Mouse (Mus musculus) embryonic facial prominence, embryonic 12.5 days (tissue): ENCODE measurements at regions not wholly inside any gene's neighbourhood (a gene's known extent, or its start where the extent isn't known, plus 50 kb on each side); places are given as distances from the start of the nearest gene placed in this dataset.

ENCODE experiments used
- ATAC-seq: fragments of 200-750 bp; cut with Nextera tagmentation; 2 replicates; pipeline ENCODE4 v1.8.0; 2017; ENCODE audit not compliant: insufficient number of reproducible peaks, insufficient read depth, low FRiP score, low TSS enrichment
- H3K27ac ChIP-seq: fragments of 300-500 bp; sonication (generic); 2 replicates; pipeline ENCODE4 v1.5.1; 2016; ENCODE audit warnings: mild to moderate bottlenecking
- H3K27me3 ChIP-seq: fragments of 300-500 bp; sonication (generic); 2 replicates; pipeline ENCODE4 v1.6.1; 2016; ENCODE audit warnings: mild to moderate bottlenecking, moderate library complexity
- H3K36me3 ChIP-seq: fragments of 300-500 bp; sonication (generic); 2 replicates; pipeline ENCODE4 v1.6.1; 2016; ENCODE audit warnings: mild to moderate bottlenecking
- H3K4me1 ChIP-seq: fragments of 300-500 bp; sonication (generic); 2 replicates; pipeline ENCODE4 v1.6.1; 2016
- H3K4me2 ChIP-seq: fragments of 300-500 bp; sonication (generic); replicated peaks from 2 replicates; pipeline ENCODE4 v1.6.1; 2016; ENCODE audit warnings: mild to moderate bottlenecking, moderate library complexity
- H3K4me3 ChIP-seq: fragments of 300-500 bp; sonication (generic); 2 replicates; pipeline ENCODE4 v1.5.1; 2016; ENCODE audit warnings: mild to moderate bottlenecking
- H3K9ac ChIP-seq: fragments of 300-500 bp; sonication (generic); 2 replicates; pipeline ENCODE4 v1.6.1; 2016; ENCODE audit warnings: mild to moderate bottlenecking, moderate library complexity
- H3K9me3 ChIP-seq: fragments of 300-500 bp; sonication (generic); 2 replicates; pipeline ENCODE4 v1.6.1; 2016; ENCODE audit warnings: mild to moderate bottlenecking, moderate library complexity
- WGBS: fragments of 180-500 bp; shearing (Covaris S2); methylation state at CpG from one replicate; pipeline ENCODE4 v1.1.7; 2016; 5-methylcytosine and 5-hydroxymethylcytosine counted together

GRCm38 (mm10) chr13:25562746-25563145 is 292.4 kb upstream of the Nrsn1 start:
- Histone ChIP-seq H3K9ac (no peak overlapping the region), H3K27ac (no peak overlapping the region), H3K4me2 (no peak overlapping the region), H3K4me3 (no peak overlapping the region), H3K9me3 (no peaks in the 10 kb centered on the region), H3K36me3 (no peaks in the 10 kb centered on the region), H3K27me3 (no peaks in the 10 kb centered on the region), H3K4me1 (no peaks in the 10 kb centered on the region)
- no peak for ATAC-seq
- 6% methylated on average over 2 of the region's 2 CpGs for WGBS

- 57% methylated on average over 2 of the region's 2 CpGs for WGBS
- H3K4me1 ChIP-seq, result no peaks in the 10 kb centered on the region
Measured at GRCm38 (mm10) chr13:25560339-25560738, 290.0 kb upstream of the Nrsn1 start.

GRCm38 (mm10) chr13:25554962-25555361 is 284.7 kb upstream of the Nrsn1 start:
- H3K27me3 ChIP-seq, result no peaks in the 10 kb centered on the region
- H3K4me1 ChIP-seq, result no peaks in the 10 kb centered on the region
- no peak for ATAC-seq
- H3K4me3 ChIP-seq, result no peak overlapping the region
- no peaks in the 10 kb centered on the region for H3K36me3 ChIP-seq
- H3K9ac ChIP-seq, result no peak overlapping the region
- H3K9me3 ChIP-seq, result no peaks in the 10 kb centered on the region
- no peak overlapping the region for H3K27ac ChIP-seq
- 63% methylated on average over 6 of the region's 6 CpGs for WGBS
- no peak overlapping the region for H3K4me2 ChIP-seq

More at GRCm38 (mm10) chr13:25560339-25560738, 290.0 kb upstream of the Nrsn1 start:
- ATAC-seq, result no peak
- Histone ChIP-seq H3K27ac (no peak overlapping the region), H3K9me3 (no peaks in the 10 kb centered on the region), H3K36me3 (no peaks in the 10 kb centered on the region), H3K4me2 (no peak overlapping the region), H3K27me3 (no peaks in the 10 kb centered on the region), H3K9ac (no peak overlapping the region), H3K4me3 (no peak overlapping the region)

DNA sequence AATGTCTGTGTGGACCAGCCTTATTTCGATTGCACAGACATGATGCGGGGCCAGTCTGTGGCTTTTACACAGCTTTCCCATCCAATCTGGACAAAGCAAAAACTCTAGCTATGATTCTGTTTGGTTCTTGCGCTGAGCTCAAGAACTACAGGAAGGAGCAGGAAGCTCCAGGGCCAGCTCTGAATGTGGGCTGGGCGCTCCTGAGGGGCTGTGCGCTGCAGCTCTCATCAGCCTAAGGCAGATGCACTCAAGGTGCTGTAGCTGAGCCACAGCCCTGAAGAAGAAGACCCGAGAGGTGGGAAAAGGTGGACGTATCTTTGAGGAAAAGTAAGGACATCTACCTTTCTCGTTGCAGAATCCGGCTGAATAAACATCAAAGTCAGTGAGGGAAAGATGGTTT is 278.2 kb upstream of the Nrsn1 start:
- H3K4me2 ChIP-seq, result no peak overlapping the region
- WGBS, result 90% methylated on average over 9 of the region's 9 CpGs
- no peaks in the 10 kb centered on the region for H3K4me1 ChIP-seq
- H3K9ac ChIP-seq, result no peak overlapping the region
- ATAC-seq, result no peak
- no peaks in the 10 kb centered on the region for H3K36me3 ChIP-seq
- H3K27ac ChIP-seq, result no peak overlapping the region
- no peak overlapping the region for H3K4me3 ChIP-seq
- H3K27me3 ChIP-seq, result no peaks in the 10 kb centered on the region
- no peaks in the 10 kb centered on the region for H3K9me3 ChIP-seq

- Histone ChIP-seq H3K4me3 (no peak overlapping the region), H3K4me2 (no peak overlapping the region), H3K27ac (no peak overlapping the region), H3K9ac (no peak overlapping the region), H3K9me3 (no peaks in the 10 kb centered on the region), H3K36me3 (no peaks in the 10 kb centered on the region), H3K27me3 (no peaks in the 10 kb centered on the region), H3K4me1 (no peaks in the 10 kb centered on the region)
- 70% methylated on average over 12 of the region's 12 CpGs for WGBS
- ATAC-seq, result no peak
Measured at GRCm38 (mm10) chr13:25547150-25548145, 277.1 kb upstream of the Nrsn1 start.

GRCm38 (mm10) chr13:25524094-25524493 is 253.8 kb upstream of the Nrsn1 start:
- Histone ChIP-seq H3K36me3 (no peaks in the 10 kb centered on the region), H3K27ac (no peak overlapping the region), H3K9me3 (no peaks in the 10 kb centered on the region), H3K27me3 (no peaks in the 10 kb centered on the region), H3K9ac (no peak overlapping the region), H3K4me2 (no peak overlapping the region), H3K4me1 (no peaks in the 10 kb centered on the region), H3K4me3 (no peak overlapping the region)
- no peak for ATAC-seq
- 54% methylated on average over 3 of the region's 3 CpGs for WGBS

GRCm38 (mm10) chr13:25507355-25507754 is 237.1 kb upstream of the Nrsn1 start:
- no peak overlapping the region for H3K27ac ChIP-seq
- H3K4me2 ChIP-seq, result no peak overlapping the region
- no peak for ATAC-seq
- no peak overlapping the region for H3K9ac ChIP-seq
- H3K4me3 ChIP-seq, result no peak overlapping the region
- H3K4me1 ChIP-seq, result no peaks in the 10 kb centered on the region
- no peaks in the 10 kb centered on the region for H3K9me3 ChIP-seq
- no peaks in the 10 kb centered on the region for H3K36me3 ChIP-seq
- H3K27me3 ChIP-seq, result no peaks in the 10 kb centered on the region

DNA sequence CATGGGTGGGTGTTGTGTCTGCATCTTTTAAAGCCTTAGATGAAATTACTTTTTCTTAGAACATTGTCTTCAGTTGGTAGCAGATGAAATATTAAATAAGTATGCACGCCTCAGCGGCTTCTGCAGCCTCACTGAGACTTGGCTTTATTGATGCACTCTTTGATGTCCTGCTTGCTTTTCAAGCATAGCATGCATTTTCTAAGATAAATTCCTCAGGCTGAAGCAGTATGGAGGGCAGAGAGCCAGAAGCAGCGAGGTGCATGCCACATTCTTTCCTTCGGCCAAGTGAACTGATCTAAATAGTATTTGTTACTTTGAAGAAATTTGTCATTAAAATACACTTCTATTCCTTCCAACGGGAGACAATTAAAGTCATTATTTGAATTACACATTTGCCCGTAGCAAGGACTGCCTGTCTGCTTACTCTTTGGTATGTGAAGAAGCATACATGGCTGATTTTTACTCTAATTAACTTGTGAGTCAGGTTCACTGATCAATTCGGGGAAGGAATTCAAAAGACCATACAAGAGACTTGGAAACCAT is 224.3 kb upstream of the Nrsn1 start:
- Histone ChIP-seq H3K9me3 (no peaks in the 10 kb centered on the region), H3K27ac (no peak overlapping the region), H3K9ac (no peak overlapping the region), H3K4me3 (no peak overlapping the region), H3K4me2 (no peak overlapping the region), H3K4me1 (no peaks in the 10 kb centered on the region), H3K36me3 (no peaks in the 10 kb centered on the region), H3K27me3 (no peaks in the 10 kb centered on the region)
- 63% methylated on average over 7 of the region's 7 CpGs for WGBS
- no peak for ATAC-seq

- H3K4me1 ChIP-seq, result no peaks in the 10 kb centered on the region
- no peak overlapping the region for H3K27ac ChIP-seq
- no peaks in the 10 kb centered on the region for H3K9me3 ChIP-seq
- H3K4me3 ChIP-seq, result no peak overlapping the region
- H3K36me3 ChIP-seq, result no peaks in the 10 kb centered on the region
- H3K9ac ChIP-seq, result no peak overlapping the region
- no peaks in the 10 kb centered on the region for H3K27me3 ChIP-seq
- ATAC-seq, result no peak
- 64% methylated on average over 4 of the region's 4 CpGs for WGBS
- no peak overlapping the region for H3K4me2 ChIP-seq
Measured at GRCm38 (mm10) chr13:25490036-25490435, 219.7 kb upstream of the Nrsn1 start.

DNA sequence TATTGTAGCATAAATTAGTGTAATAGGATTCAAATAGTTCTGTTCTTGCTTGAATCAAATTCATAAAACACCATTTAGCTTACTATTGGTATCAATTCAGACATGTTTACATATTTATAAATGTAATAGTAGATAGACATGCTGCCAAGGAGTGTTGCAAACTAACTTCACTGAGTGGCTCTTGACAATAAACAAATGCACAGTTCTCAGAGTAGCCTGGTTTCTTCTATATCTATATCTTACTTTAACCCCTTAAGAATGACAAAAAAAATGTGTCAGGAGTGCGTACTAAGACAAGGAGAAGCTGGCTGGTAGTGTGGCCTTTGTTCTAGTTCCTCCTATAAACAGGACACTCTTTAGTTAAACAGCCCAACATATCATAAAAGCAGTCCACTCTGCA is 213.0 kb upstream of the Nrsn1 start:
- Histone ChIP-seq H3K27me3 (no peaks in the 10 kb centered on the region), H3K4me1 (no peaks in the 10 kb centered on the region), H3K36me3 (no peaks in the 10 kb centered on the region), H3K4me2 (no peak overlapping the region), H3K4me3 (no peak overlapping the region), H3K9me3 (no peaks in the 10 kb centered on the region), H3K27ac (no peak overlapping the region), H3K9ac (no peak overlapping the region)
- WGBS, result 82% methylated on average over 1 of the region's 1 CpGs
- ATAC-seq, result no peak

- Histone ChIP-seq H3K9ac (no peak overlapping the region), H3K27me3 (no peaks in the 10 kb centered on the region), H3K4me2 (no peak overlapping the region), H3K4me3 (no peak overlapping the region), H3K9me3 (no peaks in the 10 kb centered on the region), H3K4me1 (no peaks in the 10 kb centered on the region), H3K36me3 (no peaks in the 10 kb centered on the region), H3K27ac (no peak overlapping the region)
- 75% methylated on average over 9 of the region's 9 CpGs for WGBS
- no peak for ATAC-seq
Measured at GRCm38 (mm10) chr13:25451917-25452316, 181.6 kb upstream of the Nrsn1 start.

DNA sequence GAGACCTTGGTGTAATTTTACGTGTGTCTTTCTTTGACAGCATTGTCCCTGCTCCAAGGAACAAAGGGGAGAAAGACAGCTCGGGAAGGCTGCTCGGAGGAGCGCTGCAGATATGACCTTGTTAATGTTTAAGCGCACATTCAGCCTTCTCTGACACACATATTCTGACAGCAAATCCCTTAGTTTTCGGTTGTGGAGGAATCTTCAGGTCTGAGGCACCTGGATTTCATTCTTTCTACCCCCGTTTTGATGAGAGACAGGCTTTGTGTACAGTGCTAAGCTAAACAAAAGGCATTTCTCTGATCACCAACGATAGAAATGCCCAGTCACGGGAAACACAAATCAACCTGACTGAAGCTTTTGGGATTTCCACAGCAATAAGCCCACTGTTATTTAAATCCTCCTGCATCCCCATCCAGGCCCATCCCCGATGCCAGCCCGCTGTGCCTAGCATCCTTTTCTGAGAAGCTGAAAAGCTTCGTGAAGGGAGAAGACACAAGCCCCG is 181.1 kb upstream of the Nrsn1 start:
- no peaks in the 10 kb centered on the region for H3K27me3 ChIP-seq
- H3K9me3 ChIP-seq, result no peaks in the 10 kb centered on the region
- H3K4me1 ChIP-seq, result no peaks in the 10 kb centered on the region
- ATAC-seq, result no peak
- H3K4me3 ChIP-seq, result no peak overlapping the region
- no peak overlapping the region for H3K4me2 ChIP-seq
- no peaks in the 10 kb centered on the region for H3K36me3 ChIP-seq
- no peak overlapping the region for H3K27ac ChIP-seq
- H3K9ac ChIP-seq, result no peak overlapping the region
- 29% methylated on average over 13 of the region's 13 CpGs for WGBS
